Mouse (Mus musculus): ENCODE data around the gene Marf1. TPM values are rescaled to one million over a fixed set of nuclear protein-coding genes. Genes with fewer than 3 reads are reported as not detected.
"Not testable (repeated sequence)": the region's sequence is repeated elsewhere in the genome, so short reads cannot be mapped to it uniquely, and the experiment has no call there.

The Marf1 gene
- polyA plus RNA-seq, 1 experiment from 2014 or later: 21.4 TPM

DNA sequence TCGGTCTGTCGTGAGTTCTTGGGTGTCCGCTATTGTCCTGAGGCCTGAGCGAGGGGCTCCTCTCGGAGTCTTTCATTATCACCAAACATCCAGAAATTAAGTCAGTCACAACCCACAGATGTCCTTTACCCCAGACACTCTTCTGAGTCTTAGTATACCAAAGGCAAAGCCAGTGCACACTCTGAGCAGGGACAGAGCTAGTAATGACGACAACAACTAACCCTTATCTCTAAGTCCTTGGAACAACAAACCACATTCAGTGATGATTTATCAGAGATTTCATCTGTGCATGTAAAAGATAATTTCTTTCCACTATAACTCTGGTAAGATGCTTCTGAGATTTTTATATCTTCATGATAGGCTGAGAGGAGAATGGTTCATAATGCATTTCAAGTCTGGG, 6.8 kb downstream of the Marf1 start:
- H3K4me1 ChIP-seq (ENCODE audit: control insufficient read depth, insufficient read depth, low read length): no peaks in the 10 kb centered on the region
- no peak overlapping the region for H3K27ac ChIP-seq (replicated peaks; ENCODE audit: low read depth, low read length)
- ATAC-seq (ENCODE audit: insufficient number of reproducible peaks, low FRiP score, low TSS enrichment, low read depth): no peak
- no peak overlapping the region for H3K9ac ChIP-seq (ENCODE audit: low read length)
- H3K4me2 ChIP-seq (ENCODE audit: low read depth, severe bottlenecking): no peak overlapping the region
- H3K36me3 ChIP-seq (ENCODE audit: control insufficient read depth, insufficient read depth, low read length): peaks cover 6% of the 10 kb centered on the region; the same call in 1 of the 2 replicates
- no peaks in the 10 kb centered on the region for H3K27me3 ChIP-seq (ENCODE audit: control insufficient read depth, insufficient read depth, low read length)
- no peaks in the 10 kb centered on the region for H3K9me3 ChIP-seq (ENCODE audit: control insufficient read depth, low read length)
- no peak for DNase-seq (ENCODE audit: low spot score)
- H3K4me3 ChIP-seq (ENCODE audit: low read depth, low read length): no peak overlapping the region
- 97% methylated on average over 4 of the region's 6 CpGs for WGBS

DNA sequence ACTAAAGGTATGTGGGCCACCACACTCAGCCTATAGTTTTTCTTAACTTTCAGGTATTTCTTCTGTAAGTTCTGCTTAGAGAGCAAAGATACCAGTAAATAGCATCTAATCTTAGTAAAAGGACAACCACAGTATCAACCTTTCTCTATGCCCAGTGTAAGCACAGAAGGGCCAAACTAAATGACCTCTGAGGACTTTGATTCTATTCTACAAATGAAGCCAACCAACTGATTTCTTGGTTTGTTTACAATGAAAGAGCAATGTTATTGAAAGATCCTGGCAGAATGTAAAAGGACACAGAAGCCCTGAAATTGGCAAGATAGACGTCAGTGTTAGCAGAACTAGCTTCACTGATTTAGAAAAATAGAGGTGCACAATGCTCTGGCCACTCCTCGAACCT, 7.5 kb downstream of the Marf1 start:
- not testable (repeated sequence) for H3K9me3 ChIP-seq (ENCODE audit: control insufficient read depth, low read length); H3K27me3 ChIP-seq (ENCODE audit: control insufficient read depth, insufficient read depth, low read length); H3K4me1 ChIP-seq (ENCODE audit: control insufficient read depth, insufficient read depth, low read length); H3K4me2 ChIP-seq (ENCODE audit: low read depth, severe bottlenecking); ATAC-seq (ENCODE audit: insufficient number of reproducible peaks, low FRiP score, low TSS enrichment, low read depth); H3K9ac ChIP-seq (ENCODE audit: low read length); DNase-seq (ENCODE audit: low spot score); H3K27ac ChIP-seq (replicated peaks; ENCODE audit: low read depth, low read length); H3K36me3 ChIP-seq (ENCODE audit: control insufficient read depth, insufficient read depth, low read length); H3K4me3 ChIP-seq (ENCODE audit: low read depth, low read length)
- WGBS: 88% methylated on average over 1 of the region's 2 CpGs

DNA sequence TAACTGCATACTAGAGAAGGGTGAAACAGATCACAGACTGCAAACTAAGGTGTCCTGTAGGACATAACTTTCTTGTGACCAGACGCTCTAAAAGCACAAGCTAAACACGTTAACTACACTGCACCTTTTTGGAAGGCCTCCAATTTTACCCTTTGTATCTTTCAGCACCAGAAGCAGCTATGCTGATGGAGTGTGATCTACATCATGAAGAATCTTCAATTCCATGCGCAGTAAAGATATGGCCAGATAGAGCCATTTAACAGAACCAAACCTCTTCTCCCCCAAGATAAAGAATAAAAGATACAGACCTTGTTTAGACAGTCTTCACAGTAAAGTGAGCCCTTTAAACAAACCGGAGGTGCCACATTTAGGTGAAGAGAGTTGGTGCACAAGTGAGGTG, 11.4 kb downstream of the Marf1 start:
- no peaks in the 10 kb centered on the region for H3K9me3 ChIP-seq (ENCODE audit: control insufficient read depth, low read length)
- H3K4me3 ChIP-seq (ENCODE audit: low read depth, low read length): no peak overlapping the region
- H3K27ac ChIP-seq (replicated peaks; ENCODE audit: low read depth, low read length): no peak overlapping the region
- DNase-seq (ENCODE audit: low spot score): no peak
- no peak overlapping the region for H3K4me2 ChIP-seq (ENCODE audit: low read depth, severe bottlenecking)
- H3K36me3 ChIP-seq (ENCODE audit: control insufficient read depth, insufficient read depth, low read length): peaks cover 8% of the 10 kb centered on the region; the same call in 1 of the 2 replicates
- WGBS: 90% methylated on average over 4 of the region's 4 CpGs
- ATAC-seq (ENCODE audit: insufficient number of reproducible peaks, low FRiP score, low TSS enrichment, low read depth): no peak
- no peak overlapping the region for H3K9ac ChIP-seq (ENCODE audit: low read length)
- H3K4me1 ChIP-seq (ENCODE audit: control insufficient read depth, insufficient read depth, low read length): no peaks in the 10 kb centered on the region
- no peaks in the 10 kb centered on the region for H3K27me3 ChIP-seq (ENCODE audit: control insufficient read depth, insufficient read depth, low read length)

DNA sequence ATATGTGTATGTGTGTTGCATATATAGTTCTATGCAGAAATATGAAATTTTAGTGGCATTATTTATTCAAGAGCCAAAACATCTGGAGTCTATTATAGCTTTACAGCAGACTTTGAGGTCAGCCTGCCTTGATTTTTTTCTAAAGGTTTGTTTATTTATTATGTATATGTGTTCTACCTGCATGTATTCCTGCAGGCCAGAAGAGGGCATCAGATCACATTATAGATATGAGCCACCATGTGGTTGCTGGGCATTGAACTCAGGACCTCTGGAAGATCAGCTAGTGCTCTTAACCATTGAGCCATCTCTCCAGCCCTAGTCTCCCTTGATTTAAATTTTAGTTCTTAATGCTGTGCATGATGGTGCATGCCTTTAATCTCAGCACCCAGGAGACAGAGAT, 15.4 kb downstream of the Marf1 start:
- H3K27me3 ChIP-seq (ENCODE audit: control insufficient read depth, insufficient read depth, low read length): no peaks in the 10 kb centered on the region
- no peak overlapping the region for H3K9ac ChIP-seq (ENCODE audit: low read length)
- H3K27ac ChIP-seq (replicated peaks; ENCODE audit: low read depth, low read length): no peak overlapping the region
- ATAC-seq (ENCODE audit: insufficient number of reproducible peaks, low FRiP score, low TSS enrichment, low read depth) (no peak), DNase-seq (ENCODE audit: low spot score) (no peak)
- H3K4me2 ChIP-seq (ENCODE audit: low read depth, severe bottlenecking): no peak overlapping the region
- H3K4me1 ChIP-seq (ENCODE audit: control insufficient read depth, insufficient read depth, low read length): no peaks in the 10 kb centered on the region
- no peak overlapping the region for H3K4me3 ChIP-seq (ENCODE audit: low read depth, low read length)
- peaks cover 11% of the 10 kb centered on the region; the same call in 1 of the 2 replicates for H3K36me3 ChIP-seq (ENCODE audit: control insufficient read depth, insufficient read depth, low read length)
- no peaks in the 10 kb centered on the region for H3K9me3 ChIP-seq (ENCODE audit: control insufficient read depth, low read length)

DNA sequence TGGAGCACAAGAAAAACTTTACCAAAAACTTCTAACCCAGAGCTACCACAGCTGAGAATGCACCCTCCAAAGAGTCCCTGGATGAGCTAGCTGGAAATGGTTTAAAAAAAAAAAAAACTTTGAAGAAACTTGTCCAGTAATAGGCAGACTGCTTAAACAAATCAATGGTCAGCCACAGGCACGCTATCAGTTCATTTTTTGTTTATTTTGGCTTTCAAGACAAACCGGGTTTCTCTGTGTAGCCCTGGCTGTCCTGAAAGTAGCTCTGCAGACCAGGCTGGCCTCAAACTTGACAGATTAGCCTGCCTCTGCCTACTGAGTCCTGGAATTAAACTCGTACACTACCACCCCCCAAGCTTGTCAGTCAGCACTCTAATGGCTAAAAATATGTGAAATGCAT, 19.9 kb downstream of the Marf1 start:
- no peak overlapping the region for H3K4me2 ChIP-seq (ENCODE audit: low read depth, severe bottlenecking)
- no peak overlapping the region for H3K4me3 ChIP-seq (ENCODE audit: low read depth, low read length)
- no peaks in the 10 kb centered on the region for H3K9me3 ChIP-seq (ENCODE audit: control insufficient read depth, low read length)
- H3K36me3 ChIP-seq (ENCODE audit: control insufficient read depth, insufficient read depth, low read length): peaks cover 14% of the 10 kb centered on the region; the same call in 1 of the 2 replicates
- H3K27me3 ChIP-seq (ENCODE audit: control insufficient read depth, insufficient read depth, low read length): no peaks in the 10 kb centered on the region
- H3K27ac ChIP-seq (replicated peaks; ENCODE audit: low read depth, low read length): no peak overlapping the region
- ATAC-seq (ENCODE audit: insufficient number of reproducible peaks, low FRiP score, low TSS enrichment, low read depth): no peak
- DNase-seq (ENCODE audit: low spot score): no peak
- H3K9ac ChIP-seq (ENCODE audit: low read length): no peak overlapping the region
- WGBS: 93% methylated on average over 3 of the region's 3 CpGs
- no peaks in the 10 kb centered on the region for H3K4me1 ChIP-seq (ENCODE audit: control insufficient read depth, insufficient read depth, low read length)

DNA sequence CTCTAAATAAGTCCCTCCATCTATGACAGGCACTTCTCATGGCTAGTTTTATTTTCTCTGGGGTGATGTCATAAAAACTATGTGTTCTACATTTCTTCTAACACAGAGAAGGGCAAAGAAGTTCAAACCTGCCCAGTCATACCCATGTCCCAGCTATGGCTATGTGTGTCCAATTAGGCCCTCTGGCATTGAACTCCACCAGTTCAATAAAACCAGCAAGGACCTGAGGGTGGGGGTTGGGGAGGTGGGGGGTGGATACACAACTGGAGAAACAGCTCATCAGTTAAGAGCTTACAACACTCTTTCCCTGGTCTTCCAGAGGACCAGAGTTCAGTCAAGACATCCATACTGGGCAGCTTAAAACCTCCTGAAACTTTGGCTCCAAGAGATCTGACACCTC, 24.0 kb downstream of the Marf1 start:
- Histone ChIP-seq H3K27me3 (ENCODE audit: control insufficient read depth, insufficient read depth, low read length) (no peaks in the 10 kb centered on the region), H3K9me3 (ENCODE audit: control insufficient read depth, low read length) (no peaks in the 10 kb centered on the region), H3K36me3 (ENCODE audit: control insufficient read depth, insufficient read depth, low read length) (peaks cover 16% of the 10 kb centered on the region; the same call in 1 of the 2 replicates), H3K4me3 (ENCODE audit: low read depth, low read length) (no peak overlapping the region), H3K4me2 (ENCODE audit: low read depth, severe bottlenecking) (no peak overlapping the region), H3K27ac (replicated peaks; ENCODE audit: low read depth, low read length) (no peak overlapping the region), H3K9ac (ENCODE audit: low read length) (no peak overlapping the region), H3K4me1 (ENCODE audit: control insufficient read depth, insufficient read depth, low read length) (no peaks in the 10 kb centered on the region)
- no peak for ATAC-seq (ENCODE audit: insufficient number of reproducible peaks, low FRiP score, low TSS enrichment, low read depth)
- no peak for DNase-seq (ENCODE audit: low spot score)

DNA sequence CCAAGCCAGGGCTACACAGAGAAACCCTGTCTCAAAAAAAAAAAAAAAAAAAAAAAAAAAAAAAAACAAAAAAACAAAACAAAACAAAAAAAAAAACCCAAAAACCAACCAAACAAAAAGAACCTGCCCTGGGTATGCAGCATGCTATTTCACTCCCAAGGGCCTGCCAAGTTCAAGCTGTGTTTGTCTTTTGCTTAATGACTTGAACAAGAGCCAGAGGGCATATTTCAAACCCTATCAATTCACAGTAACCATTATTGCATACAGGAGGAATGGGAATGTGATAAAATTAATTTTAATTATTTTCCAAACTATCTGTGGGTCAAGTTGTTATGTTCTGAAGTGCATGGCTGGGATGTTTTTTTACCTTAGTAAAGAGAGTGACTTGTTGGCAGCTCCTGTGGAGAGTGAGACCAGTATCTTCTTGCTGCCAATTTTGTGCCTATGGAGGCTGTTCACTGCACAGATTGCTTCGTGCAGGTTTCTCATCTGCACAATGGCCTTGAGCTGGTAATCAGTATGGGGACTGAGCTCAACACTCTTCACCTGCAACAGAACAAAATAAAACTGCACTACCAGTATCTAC, 25.1 kb downstream of the Marf1 start:
- no peak overlapping the region for H3K27ac ChIP-seq (replicated peaks; ENCODE audit: low read depth, low read length)
- H3K9ac ChIP-seq (ENCODE audit: low read length): no peak overlapping the region
- no peak overlapping the region for H3K4me2 ChIP-seq (ENCODE audit: low read depth, severe bottlenecking)
- H3K4me1 ChIP-seq (ENCODE audit: control insufficient read depth, insufficient read depth, low read length): no peaks in the 10 kb centered on the region
- no peak overlapping the region for H3K4me3 ChIP-seq (ENCODE audit: low read depth, low read length)
- DNase-seq (ENCODE audit: low spot score): no peak
- peaks cover 17% of the 10 kb centered on the region; the same call in 1 of the 2 replicates for H3K36me3 ChIP-seq (ENCODE audit: control insufficient read depth, insufficient read depth, low read length)
- no peaks in the 10 kb centered on the region for H3K9me3 ChIP-seq (ENCODE audit: control insufficient read depth, low read length)
- no peaks in the 10 kb centered on the region for H3K27me3 ChIP-seq (ENCODE audit: control insufficient read depth, insufficient read depth, low read length)
- no peak for ATAC-seq (ENCODE audit: insufficient number of reproducible peaks, low FRiP score, low TSS enrichment, low read depth)
- WGBS: 96% methylated on average over 1 of the region's 1 CpGs

DNA sequence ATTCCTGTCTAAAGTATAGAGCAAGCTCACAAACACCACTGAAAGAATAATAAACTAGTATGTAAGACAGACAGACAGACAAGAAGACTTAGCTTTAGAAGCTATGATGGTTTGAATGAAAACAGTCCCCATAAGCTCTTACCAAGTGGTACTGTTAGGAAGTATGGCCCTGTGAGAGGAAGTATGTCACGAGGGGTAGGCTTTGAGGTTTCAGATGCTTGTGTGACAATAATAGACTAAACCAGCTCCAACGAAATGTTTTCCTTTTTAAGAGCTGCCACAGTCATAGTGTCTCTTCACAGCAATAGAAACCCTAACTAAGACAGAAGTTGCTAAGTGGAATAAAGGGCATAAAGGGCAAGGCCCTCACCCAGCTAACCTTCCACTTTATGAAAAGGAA, 28.1 kb downstream of the Marf1 start:
- WGBS: 87% methylated on average over 2 of the region's 2 CpGs
- no peak for ATAC-seq (ENCODE audit: insufficient number of reproducible peaks, low FRiP score, low TSS enrichment, low read depth)
- peaks cover 18% of the 10 kb centered on the region; the same call in 1 of the 2 replicates for H3K36me3 ChIP-seq (ENCODE audit: control insufficient read depth, insufficient read depth, low read length)

DNA sequence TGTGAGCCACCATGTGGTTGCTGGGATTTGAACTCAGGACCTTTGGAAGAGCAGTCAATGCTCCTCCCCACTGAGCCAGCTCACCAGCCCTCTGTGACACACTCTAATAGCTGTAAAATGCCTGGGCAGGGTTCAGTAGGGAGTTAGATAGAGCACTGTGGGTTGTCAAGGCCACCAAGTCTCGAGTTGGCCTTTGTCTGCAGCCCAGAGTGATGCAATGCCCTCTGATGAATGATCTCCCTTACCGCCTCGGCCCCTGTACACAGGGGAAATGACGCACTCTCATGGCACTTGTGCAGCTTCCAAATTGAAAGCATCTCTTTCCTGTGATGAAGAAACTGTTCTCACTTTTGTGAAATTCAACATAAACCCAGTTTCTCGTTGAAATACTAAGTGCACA, 31.3 kb downstream of the Marf1 start:
- ATAC-seq (ENCODE audit: insufficient number of reproducible peaks, low FRiP score, low TSS enrichment, low read depth) (no peak), DNase-seq (ENCODE audit: low spot score) (no peak)
- 92% methylated on average over 5 of the region's 5 CpGs for WGBS
- no peak overlapping the region for H3K4me3 ChIP-seq (ENCODE audit: low read depth, low read length)
- H3K27me3 ChIP-seq (ENCODE audit: control insufficient read depth, insufficient read depth, low read length): no peaks in the 10 kb centered on the region
- H3K36me3 ChIP-seq (ENCODE audit: control insufficient read depth, insufficient read depth, low read length): peaks cover 19% of the 10 kb centered on the region; the same call in 1 of the 2 replicates
- no peaks in the 10 kb centered on the region for H3K4me1 ChIP-seq (ENCODE audit: control insufficient read depth, insufficient read depth, low read length)
- H3K9me3 ChIP-seq (ENCODE audit: control insufficient read depth, low read length): no peaks in the 10 kb centered on the region
- no peak overlapping the region for H3K27ac ChIP-seq (replicated peaks; ENCODE audit: low read depth, low read length)
- H3K4me2 ChIP-seq (ENCODE audit: low read depth, severe bottlenecking): no peak overlapping the region
- no peak overlapping the region for H3K9ac ChIP-seq (ENCODE audit: low read length)

More for the DNA sequence above, 28.1 kb downstream of the Marf1 start:
- Histone ChIP-seq H3K4me3 (ENCODE audit: low read depth, low read length) (no peak overlapping the region), H3K4me2 (ENCODE audit: low read depth, severe bottlenecking) (no peak overlapping the region), H3K27ac (replicated peaks; ENCODE audit: low read depth, low read length) (no peak overlapping the region), H3K4me1 (ENCODE audit: control insufficient read depth, insufficient read depth, low read length) (no peaks in the 10 kb centered on the region), H3K9ac (ENCODE audit: low read length) (no peak overlapping the region), H3K9me3 (ENCODE audit: control insufficient read depth, low read length) (no peaks in the 10 kb centered on the region), H3K27me3 (ENCODE audit: control insufficient read depth, insufficient read depth, low read length) (no peaks in the 10 kb centered on the region)
- no peak for DNase-seq (ENCODE audit: low spot score)
